Mouse (Mus musculus): Measurements from ENCODE around the gene Trim3. TPM values are rescaled to one million over a fixed set of nuclear protein-coding genes. Genes with fewer than 3 reads are reported as not detected.

The Trim3 gene
- polyA plus RNA-seq, 1 experiment from 2014 or later, result 18.0 TPM

DNA sequence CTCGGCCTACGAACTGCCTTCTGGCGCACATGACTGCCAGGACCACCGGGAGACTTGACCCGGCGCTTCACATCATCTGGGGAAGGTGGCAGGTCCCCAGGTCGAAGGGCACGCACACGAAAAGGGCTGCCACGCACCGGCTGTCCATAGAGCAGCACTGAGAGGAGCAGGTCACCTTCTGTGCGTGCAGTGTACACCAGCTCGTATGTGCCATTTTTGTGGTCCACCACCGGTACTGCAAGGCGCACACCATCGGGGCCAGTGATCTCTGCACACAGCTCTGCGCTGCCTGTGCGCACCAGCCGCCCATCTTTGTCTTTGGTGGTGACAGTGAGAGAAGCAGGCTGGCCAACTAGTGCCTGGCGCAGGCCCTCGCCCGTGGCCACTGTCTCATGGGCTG is 15.6 kb downstream of the Trim3 start:
- Histone ChIP-seq H3K9me3 (ENCODE audit: control insufficient read depth, low read length) (no peaks in the 10 kb centered on the region), H3K4me1 (ENCODE audit: control insufficient read depth, insufficient read depth, low read length) (no peaks in the 10 kb centered on the region), H3K4me3 (ENCODE audit: low read length) (no peak overlapping the region), H3K27me3 (replicated peaks; ENCODE audit: control insufficient read depth, insufficient read depth, low read length) (no peaks in the 10 kb centered on the region), H3K9ac (ENCODE audit: low read depth, low read length) (no peak overlapping the region), H3K36me3 (ENCODE audit: control insufficient read depth, insufficient read depth, low read length) (peaks cover 12% of the 10 kb centered on the region; the same call in 1 of the 2 replicates), H3K27ac (ENCODE audit: low read length) (no peak overlapping the region), H3K4me2 (ENCODE audit: low read depth, low read length) (no peak overlapping the region)
- ATAC-seq, result no peak
- WGBS, result 95% methylated on average over 22 of the region's 22 CpGs

DNA sequence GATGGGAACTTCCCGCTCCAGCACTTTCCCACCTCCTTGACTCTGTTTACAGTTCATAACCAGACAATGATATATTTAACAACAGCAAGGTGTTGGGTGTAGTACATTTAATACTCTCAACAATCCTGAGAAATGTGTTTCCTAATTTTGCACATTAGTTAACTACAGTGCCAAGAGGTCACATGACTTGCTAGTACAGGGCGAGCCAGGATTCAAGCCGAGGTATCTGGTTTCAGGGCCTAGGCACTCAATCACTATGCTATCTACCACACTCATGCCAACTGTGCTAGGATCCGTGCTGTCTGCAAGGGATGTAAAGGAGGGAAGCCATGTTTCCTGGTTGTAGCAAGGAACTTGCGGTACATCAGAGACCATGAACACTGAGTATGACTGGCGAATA is 16.8 kb downstream of the Trim3 start:
- ATAC-seq, result no peak
- WGBS, result 80% methylated on average over 6 of the region's 6 CpGs
- no peak overlapping the region for H3K9ac ChIP-seq (ENCODE audit: low read depth, low read length)
- no peaks in the 10 kb centered on the region for H3K9me3 ChIP-seq (ENCODE audit: control insufficient read depth, low read length)
- H3K27me3 ChIP-seq (replicated peaks; ENCODE audit: control insufficient read depth, insufficient read depth, low read length), result no peaks in the 10 kb centered on the region
- no peak overlapping the region for H3K4me3 ChIP-seq (ENCODE audit: low read length)
- peaks cover 12% of the 10 kb centered on the region; the same call in 1 of the 2 replicates for H3K36me3 ChIP-seq (ENCODE audit: control insufficient read depth, insufficient read depth, low read length)
- no peaks in the 10 kb centered on the region for H3K4me1 ChIP-seq (ENCODE audit: control insufficient read depth, insufficient read depth, low read length)
- H3K27ac ChIP-seq (ENCODE audit: low read length), result no peak overlapping the region
- H3K4me2 ChIP-seq (ENCODE audit: low read depth, low read length), result no peak overlapping the region

DNA sequence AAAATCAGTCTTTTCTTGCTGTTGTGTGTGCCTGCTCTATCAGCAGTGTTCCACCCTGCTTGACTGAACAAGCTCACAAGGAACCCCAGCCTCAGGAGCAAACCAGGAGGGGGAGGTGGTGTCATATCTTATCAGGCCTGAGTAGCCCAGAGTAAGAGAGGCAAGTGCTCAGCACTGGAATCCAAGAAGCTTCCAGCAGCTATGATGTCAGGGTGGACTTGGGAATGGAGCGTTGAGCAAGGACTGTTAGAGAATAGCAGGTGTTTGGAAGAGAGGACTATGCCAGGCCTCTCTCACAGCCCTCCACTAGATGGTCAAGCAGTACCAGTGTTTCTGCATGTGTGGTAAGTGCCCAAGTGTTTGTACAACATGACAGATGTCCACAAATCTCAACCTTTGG is 17.7 kb downstream of the Trim3 start:
- no peak overlapping the region for H3K4me3 ChIP-seq (ENCODE audit: low read length)
- no peak overlapping the region for H3K27ac ChIP-seq (ENCODE audit: low read length)
- H3K4me1 ChIP-seq (ENCODE audit: control insufficient read depth, insufficient read depth, low read length), result no peaks in the 10 kb centered on the region
- 0 out of 2 replicates have a peak, but pooled peaks have one; percentile 42 for ATAC-seq
- no peak overlapping the region for H3K9ac ChIP-seq (ENCODE audit: low read depth, low read length)
- H3K36me3 ChIP-seq (ENCODE audit: control insufficient read depth, insufficient read depth, low read length), result peaks cover 20% of the 10 kb centered on the region
- H3K4me2 ChIP-seq (ENCODE audit: low read depth, low read length), result no peak overlapping the region
- H3K27me3 ChIP-seq (replicated peaks; ENCODE audit: control insufficient read depth, insufficient read depth, low read length), result no peaks in the 10 kb centered on the region
- H3K9me3 ChIP-seq (ENCODE audit: control insufficient read depth, low read length), result no peaks in the 10 kb centered on the region
- 67% methylated on average over 1 of the region's 1 CpGs for WGBS

DNA sequence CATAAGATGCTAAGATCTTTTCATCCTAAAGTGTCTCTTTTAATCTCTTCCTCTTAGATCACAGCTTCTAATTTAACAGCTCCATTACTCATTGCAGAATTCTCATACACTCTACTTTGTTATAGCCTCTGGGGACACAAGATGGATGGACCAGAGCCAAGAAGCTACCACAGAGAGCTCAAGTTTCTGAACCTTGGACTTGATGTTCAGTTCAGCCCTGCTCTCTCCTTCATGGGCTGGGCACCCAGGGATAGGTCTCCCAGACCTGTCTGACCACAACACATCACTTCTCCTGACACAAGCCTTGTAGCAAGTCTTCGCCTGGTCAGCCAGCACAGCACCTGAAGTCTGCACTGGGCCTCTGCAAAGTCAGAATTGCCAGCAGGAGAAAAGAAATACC is 19.0 kb downstream of the Trim3 start:
- 86% methylated on average over 1 of the region's 1 CpGs for WGBS
- peaks cover 24% of the 10 kb centered on the region for H3K36me3 ChIP-seq (ENCODE audit: control insufficient read depth, insufficient read depth, low read length)
- H3K4me1 ChIP-seq (ENCODE audit: control insufficient read depth, insufficient read depth, low read length), result no peaks in the 10 kb centered on the region
- H3K27ac ChIP-seq (ENCODE audit: low read length), result no peak overlapping the region
- no peak overlapping the region for H3K4me2 ChIP-seq (ENCODE audit: low read depth, low read length)
- no peak for ATAC-seq
- H3K9me3 ChIP-seq (ENCODE audit: control insufficient read depth, low read length), result no peaks in the 10 kb centered on the region
- H3K27me3 ChIP-seq (replicated peaks; ENCODE audit: control insufficient read depth, insufficient read depth, low read length), result no peaks in the 10 kb centered on the region
- no peak overlapping the region for H3K4me3 ChIP-seq (ENCODE audit: low read length)
- no peak overlapping the region for H3K9ac ChIP-seq (ENCODE audit: low read depth, low read length)

DNA sequence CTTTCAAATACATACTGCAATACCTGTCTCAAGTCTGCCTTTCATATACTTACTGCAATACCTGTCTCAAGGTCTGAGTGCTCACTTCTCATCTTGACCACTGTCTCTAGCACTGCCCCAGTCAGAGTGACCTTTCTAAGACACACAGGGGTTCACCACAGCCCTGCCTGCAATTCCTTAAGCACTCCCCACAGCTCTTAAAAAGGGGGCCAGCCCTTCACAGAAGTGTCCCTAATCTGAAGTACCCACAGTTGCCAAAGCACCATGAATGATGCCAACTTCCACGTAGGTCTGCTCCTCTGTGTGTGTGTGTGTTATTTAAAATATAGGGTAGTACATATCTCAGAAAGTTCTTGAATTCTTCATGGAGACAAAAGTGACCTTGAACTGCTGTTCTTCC is 21.6 kb downstream of the Trim3 start:
- no peak overlapping the region for H3K4me2 ChIP-seq (ENCODE audit: low read depth, low read length)
- ATAC-seq, result no peak
- 91% methylated on average over 1 of the region's 1 CpGs for whole genome bisulfite sequencing
- H3K9ac ChIP-seq (ENCODE audit: low read depth, low read length), result no peak overlapping the region
- no peaks in the 10 kb centered on the region for H3K4me1 ChIP-seq (ENCODE audit: control insufficient read depth, insufficient read depth, low read length)
- H3K27me3 ChIP-seq (replicated peaks; ENCODE audit: control insufficient read depth, insufficient read depth, low read length), result no peaks in the 10 kb centered on the region
- no peak overlapping the region for H3K27ac ChIP-seq (ENCODE audit: low read length)
- no peaks in the 10 kb centered on the region for H3K9me3 ChIP-seq (ENCODE audit: control insufficient read depth, low read length)
- no peak overlapping the region for H3K4me3 ChIP-seq (ENCODE audit: low read length)
- peaks cover 12% of the 10 kb centered on the region for H3K36me3 ChIP-seq (ENCODE audit: control insufficient read depth, insufficient read depth, low read length)

DNA sequence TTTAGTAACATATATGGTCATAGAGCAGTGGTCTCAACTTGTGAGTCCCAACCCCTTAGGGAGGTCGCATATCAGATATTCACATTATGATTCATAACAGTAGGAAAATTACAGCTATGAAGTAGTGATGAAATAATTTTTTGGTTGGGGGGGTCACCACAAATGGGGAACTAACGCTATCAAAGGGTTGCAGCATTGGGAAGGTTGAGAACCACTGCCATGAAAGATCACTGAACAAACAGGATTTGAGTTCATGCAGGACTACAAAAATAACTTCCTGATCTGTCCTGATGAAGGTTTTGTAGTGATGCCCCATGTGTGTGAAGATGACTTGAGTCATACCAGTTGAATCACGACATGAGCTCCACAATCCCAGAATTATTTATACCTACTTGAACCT is 24.9 kb downstream of the Trim3 start:
- no peak overlapping the region for H3K4me2 ChIP-seq (ENCODE audit: low read depth, low read length)
- H3K4me3 ChIP-seq (ENCODE audit: low read length), result no peak overlapping the region
- ATAC-seq, result no peak
- H3K36me3 ChIP-seq (ENCODE audit: control insufficient read depth, insufficient read depth, low read length), result peaks cover 12% of the 10 kb centered on the region
- H3K4me1 ChIP-seq (ENCODE audit: control insufficient read depth, insufficient read depth, low read length), result no peaks in the 10 kb centered on the region
- no peak overlapping the region for H3K27ac ChIP-seq (ENCODE audit: low read length)
- no peaks in the 10 kb centered on the region for H3K27me3 ChIP-seq (replicated peaks; ENCODE audit: control insufficient read depth, insufficient read depth, low read length)
- 82% methylated on average over 3 of the region's 3 CpGs for WGBS
- peaks cover 5% of the 10 kb centered on the region; the same call in 1 of the 2 replicates for H3K9me3 ChIP-seq (ENCODE audit: control insufficient read depth, low read length)
- H3K9ac ChIP-seq (ENCODE audit: low read depth, low read length), result no peak overlapping the region

DNA sequence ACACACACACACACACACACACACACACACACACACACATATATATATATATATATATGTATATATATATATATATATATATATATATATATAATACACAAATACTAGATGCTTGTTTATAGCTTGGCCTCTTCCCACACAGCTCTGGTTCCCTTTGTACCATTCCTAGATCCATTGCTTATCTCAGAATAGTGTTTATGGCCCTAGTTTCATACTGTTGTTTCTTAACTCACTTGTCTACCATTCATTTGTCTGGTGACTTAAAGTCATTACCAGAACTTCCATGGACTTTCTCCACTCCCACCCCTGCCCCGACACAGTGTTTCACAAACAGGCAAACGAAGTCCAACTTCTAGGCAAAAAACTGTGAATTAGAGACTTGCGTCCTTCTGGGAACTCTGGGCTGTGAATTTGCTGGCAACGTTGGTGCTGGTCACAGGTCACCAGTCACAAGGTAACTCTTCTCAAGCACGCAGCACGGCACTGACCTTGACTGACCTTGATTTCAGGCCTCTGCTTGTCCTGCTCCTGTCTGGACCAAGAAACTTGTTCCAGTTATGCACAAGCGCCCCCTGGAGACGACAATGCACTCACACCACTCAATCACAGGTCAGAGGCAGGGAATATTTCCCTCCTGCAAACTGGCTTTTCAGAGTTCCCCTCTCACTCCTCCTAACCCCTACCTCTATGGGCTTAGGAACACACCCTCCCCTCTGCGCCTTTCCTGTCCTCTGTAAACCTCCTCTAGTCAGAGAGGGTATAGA is 30.3 kb downstream of the Trim3 start:
- WGBS, result 35% methylated on average over 9 of the region's 9 CpGs
- H3K9ac ChIP-seq (ENCODE audit: low read depth, low read length), result no peak overlapping the region
- ATAC-seq, result peak; percentile 76
- no peak overlapping the region for H3K4me2 ChIP-seq (ENCODE audit: low read depth, low read length)
- no peak overlapping the region for H3K4me3 ChIP-seq (ENCODE audit: low read length)
- H3K27me3 ChIP-seq (replicated peaks; ENCODE audit: control insufficient read depth, insufficient read depth, low read length), result no peaks in the 10 kb centered on the region
- peaks cover 5% of the 10 kb centered on the region; the same call in 1 of the 2 replicates for H3K9me3 ChIP-seq (ENCODE audit: control insufficient read depth, low read length)
- no peaks in the 10 kb centered on the region for H3K36me3 ChIP-seq (ENCODE audit: control insufficient read depth, insufficient read depth, low read length)
- H3K4me1 ChIP-seq (ENCODE audit: control insufficient read depth, insufficient read depth, low read length), result no peaks in the 10 kb centered on the region
- no peak overlapping the region for H3K27ac ChIP-seq (ENCODE audit: low read length)

DNA sequence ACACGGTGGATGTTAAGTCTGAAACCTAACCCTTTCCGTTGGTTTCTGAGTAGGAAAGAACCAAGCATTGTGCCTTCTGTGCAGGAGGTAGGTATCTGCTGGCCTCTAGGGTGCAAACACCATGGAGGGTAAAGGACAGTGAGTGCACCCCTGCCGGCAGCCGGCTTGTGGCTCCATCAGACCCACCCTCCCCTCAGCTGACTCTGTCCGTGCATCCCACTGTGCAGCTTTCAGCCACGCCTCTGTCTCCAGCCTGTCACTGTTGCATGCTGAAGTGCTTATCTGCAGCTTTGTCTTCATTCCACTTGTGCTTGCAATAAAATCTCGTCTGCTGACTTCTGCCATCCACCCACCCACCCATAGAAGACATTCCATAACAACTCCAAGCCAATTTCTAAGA is 43.3 kb downstream of the Trim3 start:
- no peak overlapping the region for H3K9ac ChIP-seq (ENCODE audit: low read depth, low read length)
- H3K9me3 ChIP-seq (ENCODE audit: control insufficient read depth, low read length), result no peaks in the 10 kb centered on the region
- H3K27me3 ChIP-seq (replicated peaks; ENCODE audit: control insufficient read depth, insufficient read depth, low read length), result no peaks in the 10 kb centered on the region
- 35% methylated on average over 7 of the region's 7 CpGs for WGBS
- H3K4me1 ChIP-seq (ENCODE audit: control insufficient read depth, insufficient read depth, low read length), result no peaks in the 10 kb centered on the region
- no peak overlapping the region for H3K4me2 ChIP-seq (ENCODE audit: low read depth, low read length)
- H3K27ac ChIP-seq (ENCODE audit: low read length), result no peak overlapping the region
- ATAC-seq, result peak; percentile 46; the same call in 1 of the 2 replicates
- H3K4me3 ChIP-seq (ENCODE audit: low read length), result no peak overlapping the region
- H3K36me3 ChIP-seq (ENCODE audit: control insufficient read depth, insufficient read depth, low read length), result no peaks in the 10 kb centered on the region

DNA sequence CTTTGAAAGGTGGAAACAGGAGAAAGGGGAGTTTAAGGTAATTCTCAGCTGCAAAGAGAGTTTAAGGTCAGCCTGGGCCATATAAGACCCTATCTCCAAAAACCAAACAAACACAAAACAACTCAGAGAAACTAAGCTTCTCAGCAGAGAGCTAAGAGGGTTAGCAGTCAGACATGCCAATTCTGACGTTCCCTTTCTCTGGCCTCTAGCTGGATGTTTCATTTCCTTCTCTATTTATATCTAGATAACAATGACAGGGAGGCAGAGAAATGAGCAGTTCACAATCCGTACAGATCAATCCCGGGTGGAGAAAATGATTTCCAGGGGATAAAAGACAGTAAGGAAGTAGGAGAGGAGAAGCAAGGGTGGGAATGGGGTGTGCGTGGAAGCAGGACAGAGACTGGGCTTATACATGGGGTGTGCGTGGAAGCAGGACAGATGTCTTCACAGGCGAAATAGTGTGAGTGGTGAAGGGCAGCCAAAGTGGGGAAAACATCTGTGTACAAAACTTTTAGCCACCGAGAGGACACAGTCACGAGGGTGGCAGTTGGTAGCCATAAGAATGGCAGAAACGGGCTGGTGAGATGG is 45.0 kb downstream of the Trim3 start:
- no peaks in the 10 kb centered on the region for H3K36me3 ChIP-seq (ENCODE audit: control insufficient read depth, insufficient read depth, low read length)
- WGBS, result 63% methylated on average over 9 of the region's 9 CpGs
- no peak for ATAC-seq
- no peak overlapping the region for H3K4me3 ChIP-seq (ENCODE audit: low read length)
- no peaks in the 10 kb centered on the region for H3K4me1 ChIP-seq (ENCODE audit: control insufficient read depth, insufficient read depth, low read length)
- no peak overlapping the region for H3K9ac ChIP-seq (ENCODE audit: low read depth, low read length)
- no peaks in the 10 kb centered on the region for H3K9me3 ChIP-seq (ENCODE audit: control insufficient read depth, low read length)
- no peak overlapping the region for H3K27ac ChIP-seq (ENCODE audit: low read length)
- no peaks in the 10 kb centered on the region for H3K27me3 ChIP-seq (replicated peaks; ENCODE audit: control insufficient read depth, insufficient read depth, low read length)
- H3K4me2 ChIP-seq (ENCODE audit: low read depth, low read length), result no peak overlapping the region

Data from intestine, embryonic 16.5 days (tissue).